Mouse (Mus musculus): Measurements from ENCODE around the gene Pign. TPM values are rescaled to one million over a fixed set of nuclear protein-coding genes. Genes with fewer than 3 reads are reported as not detected.

The Pign gene
- 10 to 100 TPM; 22.4 to 25.9 TPM for polyA plus RNA-seq (2017; shearing (Covaris generic))

DNA sequence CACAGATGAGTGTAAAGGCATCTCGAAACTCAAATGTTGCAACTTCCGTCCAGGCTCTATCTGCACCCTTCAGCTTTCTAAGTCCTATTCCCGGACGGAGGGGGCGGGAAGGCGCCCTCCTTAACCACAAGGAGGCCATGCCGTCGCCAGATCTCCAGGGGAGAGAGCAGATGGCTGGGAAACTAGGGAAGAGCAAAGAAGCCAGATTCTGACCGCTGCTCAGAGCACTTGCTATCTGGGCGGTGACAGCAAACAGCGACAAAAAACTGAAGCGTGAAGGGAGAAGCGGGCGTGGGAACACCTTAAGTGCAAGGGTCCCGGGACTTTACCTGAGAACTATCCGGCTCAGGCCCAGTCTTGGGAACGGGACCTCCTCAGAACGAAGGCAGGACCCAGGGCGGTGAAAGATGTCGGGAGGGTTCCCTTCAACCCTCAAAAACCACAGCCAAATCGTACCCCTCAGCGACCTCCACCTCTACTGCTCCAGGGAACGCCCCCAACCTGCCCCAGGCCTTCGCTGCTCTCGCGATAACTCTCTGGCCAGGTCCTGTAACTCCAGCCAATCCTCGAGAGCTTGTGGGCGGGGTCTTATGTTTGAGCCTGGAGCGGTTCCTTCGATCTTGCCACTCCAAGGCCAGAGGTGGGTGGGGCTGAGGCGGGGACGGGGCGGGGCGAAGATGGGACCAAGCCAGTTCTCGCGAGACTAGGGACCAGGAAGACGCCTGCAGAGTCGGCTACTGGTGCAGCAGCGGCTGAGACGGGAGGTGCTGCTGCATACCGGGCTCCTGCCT lies at the start of gene Pign, which contains the start of gene Relch:
TSS of gene Pign (minus strand) at position 507 of the 791 bp plus-strand sequence.
TSS of gene Relch (plus strand) at position 691 of the 791 bp plus-strand sequence.

Other genes starting within 250 kb of the Pign start
- gene Relch, start 184 bp upstream of the Pign start, polyA plus RNA-seq (2017; shearing (Covaris generic)), result 10 to 100 TPM; 33.0 to 36.9 TPM
- gene Tnfrsf11a, start 117.0 kb upstream of the Pign start, polyA plus RNA-seq (2017; shearing (Covaris generic)), result 1 to 10 TPM in 1 of 2 experiments, under 1 TPM in 1; 0.68 to 1.1 TPM